Mouse (Mus musculus) E14TG2a.4 (cell line): Measurements from ENCODE around the gene Ctcf.
A peak's percentile ranks its signal among the peaks of the same experiment; 100 is the strongest.

ENCODE experiments used
- H3K27me3 ChIP-seq: 2 replicates; pipeline ENCODE4 v1.6.1; 2014; ENCODE audit warnings: low read length, control low read depth; ENCODE audit not compliant: insufficient read depth
- H3K36me3 ChIP-seq: 2 replicates; pipeline ENCODE4 v1.6.1; 2014; ENCODE audit warnings: low read length, control low read depth; ENCODE audit not compliant: insufficient read depth
- H3K4me1 ChIP-seq: replicated peaks from 2 replicates; pipeline ENCODE4 v1.6.1; 2014; ENCODE audit warnings: low read depth, low read length, control low read depth
- H3K4me3 ChIP-seq: replicated peaks from 2 replicates; pipeline ENCODE4 v1.5.1; 2014; ENCODE audit warnings: mild to moderate bottlenecking, low read length
- H3K9me3 ChIP-seq: 2 replicates; pipeline ENCODE4 v1.6.1; 2014; ENCODE audit warnings: low read length, control low read depth
- CTCF ChIP-seq: conservative IDR thresholded peaks from 2 replicates; pipeline ENCODE4 v1.5.1; 2014; ENCODE audit warnings: low read length
- NANOG ChIP-seq: IDR thresholded peaks from 2 replicates; pipeline ENCODE4 v1.6.1; 2014; ENCODE audit warnings: borderline replicate concordance, low read length, mixed read lengths
- POU5F1 ChIP-seq: IDR thresholded peaks from 2 replicates; pipeline ENCODE4 v1.6.1; 2014; ENCODE audit warnings: low read length, borderline replicate concordance

The Ctcf gene

GRCm38 (mm10) chr8:105622421-105622920 is 13.9 kb upstream of the Ctcf start:
- peak; percentile 90 for TF ChIP-seq CTCF
- no peak for TF ChIP-seq NANOG
- no peak for TF ChIP-seq POU5F1
- no peaks in the 10 kb centered on the region for H3K27me3 ChIP-seq
- H3K4me3 ChIP-seq = peak overlapping the region; percentile 42
- H3K4me1 ChIP-seq = peaks cover 86% of the 10 kb centered on the region
- H3K9me3 ChIP-seq = no peaks in the 10 kb centered on the region
- peaks cover 42% of the 10 kb centered on the region for H3K36me3 ChIP-seq

GRCm38 (mm10) chr8:105623118-105623517 is 13.2 kb upstream of the Ctcf start:
- H3K4me3 ChIP-seq = peak overlapping the region; percentile 42
- peaks cover 81% of the 10 kb centered on the region for H3K4me1 ChIP-seq
- H3K9me3 ChIP-seq = no peaks in the 10 kb centered on the region
- TF ChIP-seq NANOG (peak; percentile 38; the same call in 1 of the 2 replicates), CTCF (no peak), POU5F1 (no peak)
- H3K36me3 ChIP-seq = peaks cover 36% of the 10 kb centered on the region
- H3K27me3 ChIP-seq = no peaks in the 10 kb centered on the region

- H3K27me3 ChIP-seq = no peaks in the 10 kb centered on the region
- TF ChIP-seq NANOG = no peak
- TF ChIP-seq POU5F1 = no peak
- TF ChIP-seq CTCF = no peak
Observed at GRCm38 (mm10) chr8:105623679-105624245, 12.6 kb upstream of the Ctcf start.

GRCm38 (mm10) chr8:105624401-105624800 is 12.0 kb upstream of the Ctcf start:
- Histone ChIP-seq H3K36me3 (peaks cover 29% of the 10 kb centered on the region), H3K9me3 (no peaks in the 10 kb centered on the region), H3K4me1 (peaks cover 68% of the 10 kb centered on the region), H3K27me3 (no peaks in the 10 kb centered on the region), H3K4me3 (no peak overlapping the region)
- TF ChIP-seq CTCF (no peak), POU5F1 (no peak), NANOG (no peak)

More at GRCm38 (mm10) chr8:105623679-105624245, 12.6 kb upstream of the Ctcf start:
- Histone ChIP-seq H3K4me3 (peak overlapping the region; percentile 42), H3K36me3 (peaks cover 29% of the 10 kb centered on the region), H3K9me3 (no peaks in the 10 kb centered on the region), H3K4me1 (peaks cover 75% of the 10 kb centered on the region)

- Histone ChIP-seq H3K9me3 (no peaks in the 10 kb centered on the region), H3K36me3 (peaks cover 29% of the 10 kb centered on the region)
Observed at GRCm38 (mm10) chr8:105624831-105625230, 11.5 kb upstream of the Ctcf start.

GRCm38 (mm10) chr8:105626086-105626485 is 10.3 kb upstream of the Ctcf start:
- Histone ChIP-seq H3K27me3 (no peaks in the 10 kb centered on the region), H3K4me3 (no peak overlapping the region), H3K9me3 (no peaks in the 10 kb centered on the region), H3K4me1 (peaks cover 56% of the 10 kb centered on the region), H3K36me3 (peaks cover 18% of the 10 kb centered on the region)
- TF ChIP-seq CTCF = no peak
- TF ChIP-seq NANOG = no peak
- no peak for TF ChIP-seq POU5F1

More at GRCm38 (mm10) chr8:105624831-105625230, 11.5 kb upstream of the Ctcf start:
- Histone ChIP-seq H3K4me3 (no peak overlapping the region), H3K27me3 (no peaks in the 10 kb centered on the region), H3K4me1 (peaks cover 64% of the 10 kb centered on the region)
- TF ChIP-seq POU5F1 (no peak), NANOG (no peak), CTCF (no peak)

- no peak for TF ChIP-seq NANOG
- no peak for TF ChIP-seq POU5F1
- no peak for TF ChIP-seq CTCF
- peaks cover 32% of the 10 kb centered on the region for H3K4me1 ChIP-seq
- no peaks in the 10 kb centered on the region for H3K9me3 ChIP-seq
- no peak overlapping the region for H3K4me3 ChIP-seq
- H3K27me3 ChIP-seq = no peaks in the 10 kb centered on the region
- H3K36me3 ChIP-seq = peaks cover 14% of the 10 kb centered on the region
Observed at GRCm38 (mm10) chr8:105629337-105629736, 7.0 kb upstream of the Ctcf start.

GRCm38 (mm10) chr8:105634771-105635458 is 1.5 kb upstream of the Ctcf start:
- TF ChIP-seq POU5F1 = no peak
- no peak for TF ChIP-seq CTCF
- no peak for TF ChIP-seq NANOG

More at GRCm38 (mm10) chr8:105634771-105635458, 1.5 kb upstream of the Ctcf start:
- Histone ChIP-seq H3K36me3 (peaks cover 17% of the 10 kb centered on the region), H3K4me3 (peak overlapping the region; percentile 96), H3K4me1 (peaks cover 46% of the 10 kb centered on the region), H3K9me3 (no peaks in the 10 kb centered on the region), H3K27me3 (no peaks in the 10 kb centered on the region)
